Mouse (Mus musculus): ENCODE measurements at regions not wholly inside any gene's neighbourhood (a gene's known extent, or its start where the extent isn't known, plus 50 kb on each side); places are given as distances from the start of the nearest gene placed in this dataset.
A peak's percentile ranks its signal among the peaks of the same experiment; 100 is the strongest.
"Not testable (repeated sequence)": the region's sequence is repeated elsewhere in the genome, so short reads cannot be mapped to it uniquely, and the experiment has no call there.

DNA sequence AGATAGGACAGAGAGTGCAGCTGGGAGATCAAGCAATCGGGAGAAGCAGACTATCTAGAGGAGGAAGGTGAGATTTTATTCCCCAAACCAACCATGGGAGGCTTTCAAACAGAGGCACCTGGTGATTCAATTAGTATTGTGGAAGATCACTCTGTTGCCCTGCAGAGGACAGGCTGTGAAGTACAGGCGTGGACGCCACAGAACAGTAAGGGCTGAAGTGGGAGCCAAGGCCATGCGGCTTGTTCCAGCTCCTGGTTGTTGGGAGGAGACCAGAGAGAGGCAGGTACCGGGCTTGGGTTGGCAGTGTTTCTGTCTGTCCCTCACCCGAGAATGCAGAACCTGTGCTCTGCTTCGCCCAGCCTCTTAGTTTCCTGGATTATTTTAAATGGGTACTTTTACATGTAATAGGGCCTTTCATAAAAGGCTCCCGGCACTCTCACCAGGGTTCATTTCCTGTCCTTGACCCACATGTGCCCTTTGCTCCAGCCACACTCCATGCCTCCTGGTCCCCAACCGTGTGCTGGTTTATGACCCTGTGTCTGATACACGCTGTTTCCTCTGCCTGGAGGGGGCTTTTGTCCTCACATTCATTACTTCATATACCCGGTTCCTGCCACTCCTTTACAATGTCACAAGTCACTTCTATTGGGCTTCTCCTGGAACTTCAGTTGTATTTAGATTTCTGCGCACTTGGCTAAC, 58.3 kb downstream of the Vcpkmt start:
- Histone ChIP-seq H3K27me3 (no peaks in the 10 kb centered on the region), H3K4me3 (replicated peaks) (no peak overlapping the region)
- WGBS: 84% methylated on average over 12 of the region's 12 CpGs

GRCm38 (mm10) chr12:69519869-69520268, 63.0 kb downstream of the Vcpkmt start:
- H3K9me3 ChIP-seq: no peaks in the 10 kb centered on the region
- ATAC-seq (ENCODE audit: low FRiP score): no peak
- no peak overlapping the region for H3K4me3 ChIP-seq (replicated peaks)
- WGBS: 99% methylated on average over 2 of the region's 2 CpGs
- H3K9ac ChIP-seq: no peak overlapping the region
- no peak overlapping the region for H3K4me2 ChIP-seq
- H3K36me3 ChIP-seq (replicated peaks): no peaks in the 10 kb centered on the region
- H3K27me3 ChIP-seq: no peaks in the 10 kb centered on the region
- H3K27ac ChIP-seq: no peak overlapping the region
- H3K4me1 ChIP-seq: no peaks in the 10 kb centered on the region

More for the DNA sequence above, 58.3 kb downstream of the Vcpkmt start:
- H3K4me1 ChIP-seq: no peaks in the 10 kb centered on the region; the same call in 1 of the 2 replicates
- no peaks in the 10 kb centered on the region for H3K36me3 ChIP-seq (replicated peaks)
- H3K27ac ChIP-seq: no peak overlapping the region
- H3K9me3 ChIP-seq: no peaks in the 10 kb centered on the region
- H3K4me2 ChIP-seq: no peak overlapping the region
- no peak overlapping the region for H3K9ac ChIP-seq
- no peak for ATAC-seq (ENCODE audit: low FRiP score)

DNA sequence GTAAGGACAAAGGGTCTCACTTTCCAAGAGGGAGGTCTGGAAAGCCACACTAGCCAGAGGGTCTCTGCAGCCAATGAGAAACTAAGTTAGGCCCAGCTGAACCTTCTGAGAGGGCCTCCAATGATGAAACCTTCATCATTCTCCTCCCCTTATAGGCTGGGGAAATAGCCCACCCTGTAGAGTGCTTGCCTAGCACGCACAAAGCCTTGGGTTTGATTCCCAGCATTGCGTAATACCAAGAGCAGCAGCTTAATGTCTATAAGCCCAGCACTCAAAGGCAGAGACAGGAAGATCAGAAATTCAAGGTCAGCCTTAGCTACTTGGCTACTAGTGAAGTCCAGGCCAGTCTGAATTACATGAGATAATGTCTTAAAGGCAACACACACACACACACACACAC, 63.8 kb downstream of the Vcpkmt start:
- ATAC-seq (ENCODE audit: low FRiP score): no peak
- Histone ChIP-seq H3K36me3 (replicated peaks) (no peaks in the 10 kb centered on the region), H3K27me3 (no peaks in the 10 kb centered on the region), H3K4me2 (no peak overlapping the region), H3K9ac (no peak overlapping the region), H3K27ac (no peak overlapping the region), H3K4me3 (replicated peaks) (no peak overlapping the region), H3K9me3 (no peaks in the 10 kb centered on the region), H3K4me1 (no peaks in the 10 kb centered on the region)
- 82% methylated on average over 2 of the region's 2 CpGs for WGBS

- WGBS: 84% methylated on average over 3 of the region's 3 CpGs
- no peak overlapping the region for H3K4me2 ChIP-seq
- H3K27me3 ChIP-seq: no peaks in the 10 kb centered on the region
- no peak for ATAC-seq (ENCODE audit: low FRiP score)
- H3K9me3 ChIP-seq: no peaks in the 10 kb centered on the region
- no peak overlapping the region for H3K9ac ChIP-seq
- H3K4me1 ChIP-seq: no peaks in the 10 kb centered on the region
- H3K36me3 ChIP-seq (replicated peaks): no peaks in the 10 kb centered on the region
- no peak overlapping the region for H3K4me3 ChIP-seq (replicated peaks)
- no peak overlapping the region for H3K27ac ChIP-seq
Observed at GRCm38 (mm10) chr12:69517616-69518015, 65.2 kb downstream of the Vcpkmt start.

DNA sequence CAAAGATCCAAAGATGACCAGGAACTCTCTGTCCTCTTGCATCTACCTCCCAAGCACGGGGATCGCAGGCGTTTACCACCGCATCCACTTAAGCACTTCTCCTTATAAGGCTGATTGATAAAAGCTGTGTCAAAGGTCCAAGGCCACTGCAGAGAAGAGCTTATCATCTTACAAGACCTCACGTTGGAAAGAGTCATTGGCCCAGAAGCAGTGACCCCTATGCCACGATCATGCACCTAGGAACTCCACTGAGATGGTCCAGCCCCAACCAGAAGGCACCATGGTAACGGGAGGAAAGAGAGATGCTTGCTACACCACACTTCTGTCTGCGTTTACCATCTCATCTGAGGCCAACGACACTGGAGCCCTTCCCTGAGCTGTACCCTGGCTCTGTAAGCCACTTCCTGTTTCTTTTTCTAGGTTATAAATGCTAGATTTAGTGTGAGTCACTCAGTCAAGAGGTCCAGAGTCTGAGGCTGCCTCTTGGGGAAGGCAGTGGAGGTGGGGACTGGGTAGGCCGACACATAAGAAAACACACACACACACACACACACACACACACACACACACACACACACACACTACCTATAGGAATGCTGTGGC, 66.4 kb downstream of the Vcpkmt start:
- Histone ChIP-seq H3K36me3 (replicated peaks) (no peaks in the 10 kb centered on the region), H3K9ac (no peak overlapping the region), H3K4me2 (no peak overlapping the region), H3K9me3 (no peaks in the 10 kb centered on the region), H3K27me3 (no peaks in the 10 kb centered on the region), H3K27ac (no peak overlapping the region), H3K4me3 (replicated peaks) (no peak overlapping the region), H3K4me1 (no peaks in the 10 kb centered on the region)
- ATAC-seq (ENCODE audit: low FRiP score): no peak
- 90% methylated on average over 10 of the region's 10 CpGs for WGBS

DNA sequence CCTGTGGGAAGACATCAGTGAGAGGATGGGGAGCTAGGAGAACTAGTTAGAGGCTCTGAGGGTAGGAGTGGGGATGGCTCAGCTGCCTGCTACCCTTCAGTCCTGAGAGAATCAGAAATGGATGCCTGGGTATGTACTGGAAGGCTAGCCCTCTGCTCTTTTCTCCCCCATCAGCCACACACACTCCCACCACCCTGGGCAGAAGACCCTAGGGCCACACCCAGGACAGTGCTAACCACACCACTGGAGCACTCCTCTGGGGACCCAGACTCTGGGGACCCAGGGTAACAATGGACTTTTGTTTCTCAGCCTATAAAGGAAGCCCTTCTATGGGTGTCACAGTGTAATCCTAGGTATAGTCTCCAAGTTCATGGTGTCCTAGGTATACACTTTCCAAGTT, 67.0 kb downstream of the Vcpkmt start:
- no peak overlapping the region for H3K27ac ChIP-seq
- H3K9me3 ChIP-seq: no peaks in the 10 kb centered on the region
- no peak for ATAC-seq (ENCODE audit: low FRiP score)
- no peak overlapping the region for H3K4me3 ChIP-seq (replicated peaks)
- H3K36me3 ChIP-seq (replicated peaks): no peaks in the 10 kb centered on the region
- H3K27me3 ChIP-seq: no peaks in the 10 kb centered on the region
- H3K9ac ChIP-seq: no peak overlapping the region
- no peak overlapping the region for H3K4me2 ChIP-seq
- H3K4me1 ChIP-seq: 0 out of 2 replicates have a peak, but pooled peaks cover 2% of the 10 kb centered on the region

GRCm38 (mm10) chr12:69515117-69515516, 67.7 kb downstream of the Vcpkmt start:
- no peak overlapping the region for H3K27ac ChIP-seq
- H3K4me3 ChIP-seq (replicated peaks): no peak overlapping the region
- H3K9me3 ChIP-seq: no peaks in the 10 kb centered on the region
- no peaks in the 10 kb centered on the region for H3K36me3 ChIP-seq (replicated peaks)
- H3K4me2 ChIP-seq: no peak overlapping the region
- WGBS: 79% methylated on average over 9 of the region's 9 CpGs
- 0 out of 2 replicates have a peak, but pooled peaks cover 3% of the 10 kb centered on the region for H3K4me1 ChIP-seq
- no peaks in the 10 kb centered on the region for H3K27me3 ChIP-seq
- no peak overlapping the region for H3K9ac ChIP-seq
- no peak for ATAC-seq (ENCODE audit: low FRiP score)

DNA sequence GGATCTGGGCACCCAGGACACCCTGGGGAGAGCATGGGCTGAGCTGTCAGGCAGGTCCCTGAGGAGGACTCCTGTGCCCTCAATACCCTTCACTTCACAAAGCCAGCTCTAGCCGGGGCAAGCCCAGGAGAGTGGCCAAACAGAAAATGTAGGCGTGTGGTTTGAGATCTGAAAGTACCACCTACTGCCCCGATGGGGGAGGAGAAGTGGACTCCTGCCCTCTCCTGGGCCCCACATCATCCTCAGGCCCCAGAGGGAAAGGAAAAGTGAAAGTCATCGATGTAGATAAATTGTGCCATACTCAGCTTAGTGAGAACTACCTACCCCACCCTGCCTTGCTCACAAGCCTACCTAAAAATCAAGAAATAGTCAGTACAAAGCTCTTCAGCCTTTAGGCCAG, 69.7 kb downstream of the Vcpkmt start:
- WGBS: 74% methylated on average over 4 of the region's 4 CpGs
- no peaks in the 10 kb centered on the region for H3K27me3 ChIP-seq
- H3K36me3 ChIP-seq (replicated peaks): no peaks in the 10 kb centered on the region
- no peak overlapping the region for H3K4me2 ChIP-seq
- H3K9me3 ChIP-seq: no peaks in the 10 kb centered on the region
- H3K4me1 ChIP-seq: 0 out of 2 replicates have a peak, but pooled peaks cover 3% of the 10 kb centered on the region
- H3K27ac ChIP-seq: no peak overlapping the region
- no peak overlapping the region for H3K9ac ChIP-seq
- no peak overlapping the region for H3K4me3 ChIP-seq (replicated peaks)
- no peak for ATAC-seq (ENCODE audit: low FRiP score)

- Histone ChIP-seq H3K36me3 (replicated peaks) (no peaks in the 10 kb centered on the region), H3K27ac (no peak overlapping the region), H3K4me1 (0 out of 2 replicates have a peak, but pooled peaks cover 3% of the 10 kb centered on the region), H3K27me3 (no peaks in the 10 kb centered on the region), H3K4me3 (replicated peaks) (no peak overlapping the region), H3K9me3 (no peaks in the 10 kb centered on the region), H3K4me2 (no peak overlapping the region), H3K9ac (no peak overlapping the region)
- no peak for ATAC-seq (ENCODE audit: low FRiP score)
- WGBS: 58% methylated on average over 4 of the region's 4 CpGs
Observed at GRCm38 (mm10) chr12:69510736-69511135, 72.1 kb downstream of the Vcpkmt start.

GRCm38 (mm10) chr12:69509180-69509579, 73.6 kb downstream of the Vcpkmt start:
- H3K27ac ChIP-seq; ATAC-seq (ENCODE audit: low FRiP score); H3K4me3 ChIP-seq (replicated peaks); H3K4me1 ChIP-seq; H3K9ac ChIP-seq; H3K27me3 ChIP-seq; H3K9me3 ChIP-seq; H3K4me2 ChIP-seq; H3K36me3 ChIP-seq (replicated peaks): not testable (repeated sequence)
- 71% methylated on average over 1 of the region's 1 CpGs for WGBS

- H3K4me1 ChIP-seq: 0 out of 2 replicates have a peak, but pooled peaks cover 4% of the 10 kb centered on the region
- H3K9ac ChIP-seq: no peak overlapping the region
- no peaks in the 10 kb centered on the region for H3K9me3 ChIP-seq
- no peaks in the 10 kb centered on the region for H3K36me3 ChIP-seq (replicated peaks)
- no peak overlapping the region for H3K27ac ChIP-seq
- 92% methylated on average over 6 of the region's 6 CpGs for WGBS
- no peak for ATAC-seq (ENCODE audit: low FRiP score)
- no peaks in the 10 kb centered on the region for H3K27me3 ChIP-seq
- no peak overlapping the region for H3K4me2 ChIP-seq
- no peak overlapping the region for H3K4me3 ChIP-seq (replicated peaks)
Observed at GRCm38 (mm10) chr12:69507906-69508305, 74.9 kb downstream of the Vcpkmt start.

DNA sequence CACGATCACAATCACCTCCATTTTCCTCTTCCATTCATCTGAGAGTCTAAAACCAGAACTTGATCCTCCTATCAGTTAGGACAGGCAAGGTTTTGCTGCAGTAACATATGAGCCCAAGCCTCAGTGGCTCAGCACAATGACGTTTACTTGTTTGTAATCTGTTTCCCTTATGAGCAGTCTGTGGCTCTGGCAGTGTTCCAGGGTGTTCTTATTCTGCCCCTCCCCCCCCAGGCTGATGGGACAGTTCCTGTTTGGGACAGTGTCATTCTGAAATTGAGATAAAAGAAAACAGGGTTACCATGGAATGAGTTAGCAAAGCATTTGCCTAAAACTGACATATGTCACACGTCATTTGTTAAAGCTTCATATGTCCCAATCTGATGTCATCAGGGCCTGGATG, 75.5 kb downstream of the Vcpkmt start:
- ATAC-seq (ENCODE audit: low FRiP score): no peak
- Histone ChIP-seq H3K36me3 (replicated peaks) (no peaks in the 10 kb centered on the region), H3K4me2 (no peak overlapping the region), H3K4me3 (replicated peaks) (no peak overlapping the region), H3K9me3 (no peaks in the 10 kb centered on the region), H3K9ac (no peak overlapping the region), H3K27me3 (no peaks in the 10 kb centered on the region), H3K27ac (no peak overlapping the region), H3K4me1 (peaks cover 9% of the 10 kb centered on the region)
- 81% methylated on average over 3 of the region's 3 CpGs for WGBS

DNA sequence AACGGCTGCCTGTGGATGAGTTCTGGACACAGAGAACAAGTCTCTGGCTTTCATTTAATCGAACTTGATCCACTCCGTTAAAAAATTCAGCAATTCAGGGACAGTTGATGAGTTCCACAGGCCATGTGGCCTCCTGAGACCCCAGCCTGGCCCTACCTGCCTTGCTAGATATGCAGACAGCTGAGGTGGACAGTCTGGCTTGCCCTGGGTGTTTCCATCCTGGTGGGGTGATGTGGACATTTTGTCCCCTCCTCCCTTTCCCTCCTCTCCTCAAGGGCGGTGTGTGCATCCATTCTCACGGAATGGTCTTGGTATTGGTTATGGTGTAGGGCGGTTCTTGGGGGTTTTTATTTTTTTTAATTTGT, 80.1 kb downstream of the Vcpkmt start:
- Histone ChIP-seq H3K4me3 (replicated peaks) (no peak overlapping the region), H3K4me1 (peaks cover 19% of the 10 kb centered on the region), H3K27me3 (no peaks in the 10 kb centered on the region), H3K27ac (peak overlapping the region; percentile 68; the same call in 1 of the 2 replicates), H3K4me2 (no peak overlapping the region; the same call in 1 of the 2 replicates), H3K9ac (no peak overlapping the region), H3K36me3 (replicated peaks) (no peaks in the 10 kb centered on the region), H3K9me3 (no peaks in the 10 kb centered on the region)
- no peak for ATAC-seq (ENCODE audit: low FRiP score)
- WGBS: 82% methylated on average over 6 of the region's 6 CpGs
